Mouse (Mus musculus): ENCODE data around the gene Nsf.
A peak's percentile ranks its signal among the peaks of the same experiment; 100 is the strongest.

Gene Nsf

DNA sequence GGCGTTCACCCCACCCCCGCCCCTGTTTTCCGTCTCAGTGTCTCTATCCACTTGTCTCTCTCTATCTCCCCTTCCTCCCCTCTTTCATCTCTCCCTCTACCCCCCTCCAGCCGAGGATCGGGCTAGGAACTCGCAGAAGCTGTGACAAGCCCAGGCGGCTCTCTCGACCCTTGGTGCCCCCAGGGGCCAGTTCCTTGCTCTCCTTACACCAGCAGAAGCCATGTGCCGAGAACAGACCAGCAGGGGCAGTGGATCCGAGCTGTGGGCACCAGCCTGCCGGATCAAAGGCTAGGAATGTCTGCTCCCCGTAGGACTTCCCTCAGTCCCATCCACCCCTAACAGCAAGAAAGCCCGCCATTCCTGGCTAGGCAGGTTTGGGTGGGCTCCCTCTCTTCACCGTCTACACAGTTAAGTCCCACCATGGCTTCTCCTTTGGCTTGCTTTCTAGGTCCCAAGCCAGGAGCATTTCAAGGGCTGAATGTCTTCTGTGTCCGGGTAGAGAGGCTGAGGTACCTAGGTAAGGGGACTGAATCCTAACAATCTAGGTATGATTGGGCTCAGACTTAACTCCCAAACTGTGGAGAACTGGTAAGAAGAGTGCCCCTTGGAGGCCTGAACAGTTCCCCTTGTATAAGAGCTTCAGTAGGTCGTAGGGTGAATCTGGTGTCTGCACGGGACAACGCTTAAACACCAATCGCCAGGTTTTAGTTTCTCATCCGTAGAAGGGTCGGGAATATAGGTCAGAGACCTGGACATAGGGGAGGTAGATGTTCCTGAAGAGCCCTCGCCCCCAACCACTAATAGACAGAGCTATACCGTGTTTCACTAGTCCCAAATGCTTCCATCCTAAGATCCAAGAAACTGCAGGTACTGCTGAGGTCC is 181.1 kb downstream of the Nsf start:
- peak; percentile 48 for DNase-seq (ENCODE audit: low spot score)

All from embryo, embryonic 10.5 days (tissue).